ENCODE assay signal across 7 mouse cellular contexts in the genomic region with DNA sequence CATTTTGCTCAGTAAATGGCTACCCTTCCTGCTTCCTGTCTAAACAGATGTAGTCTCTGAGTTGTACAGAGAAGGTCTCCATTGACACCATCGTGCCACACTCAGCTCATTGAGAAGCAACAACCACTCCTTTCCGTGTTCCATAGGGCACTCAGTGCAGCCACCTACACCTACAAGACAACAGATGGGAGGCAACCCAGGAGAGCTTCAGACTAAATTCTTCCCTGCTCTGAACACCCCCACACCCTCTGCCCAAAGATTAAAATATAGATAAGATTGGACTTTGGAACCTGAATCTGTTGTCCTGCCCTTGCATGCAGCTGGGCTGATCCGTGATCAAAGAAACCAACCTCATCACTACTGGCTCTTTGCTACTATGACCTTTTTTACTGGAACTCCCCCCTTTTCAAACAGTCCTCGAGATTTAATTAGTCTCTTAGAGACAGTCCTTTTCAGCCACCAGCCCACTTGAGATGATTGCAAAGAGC. TPM values are rescaled to one million over a fixed set of nuclear protein-coding genes. Genes with fewer than 3 reads are reported as not detected.
DNase-seq lines count a peak whose midpoint lies in the region; ATAC-seq and TF ChIP-seq lines count a peak whose summit lies in the region.

No protein-coding gene starts in this region.

- TF ChIP-seq CTCF in liver, adult 2 months (IDR thresholded peaks at IDR 0.05; ENCODE audit: low read depth, low read length) = no peak
- TF ChIP-seq CTCF in small intestine, adult 2 months (IDR thresholded peaks at IDR 0.05; ENCODE audit: extremely low read depth, insufficient read length, insufficient replicate concordance, low read depth, low read length) = no peak

- H3K9me3 ChIP-seq in forebrain, embryonic 15.5 days = no peaks in the 10 kb centered on the region
- H3K9me3 ChIP-seq in limb, embryonic 13.5 days = no peaks in the 10 kb centered on the region

- DNase-seq in liver, adult 2 months (ENCODE audit: extremely low read depth, low read depth, low spot score) = peak; percentile 83
- no peak for DNase-seq in liver
- DNase-seq in gastrocnemius, postnatal 25 days = no peak
- no peak for DNase-seq in retina, embryonic 14.5 days (ENCODE audit: low spot score)

- TF ChIP-seq POLR2A in liver, adult 2 months (IDR thresholded peaks at IDR 0.05; ENCODE audit: extremely low read depth, insufficient read depth, low read length) = no peak
- no peak for TF ChIP-seq POLR2A in small intestine, adult 2 months (IDR thresholded peaks at IDR 0.05; ENCODE audit: low read depth, low read length)

- H3K4me1 ChIP-seq in liver, adult 2 months (ENCODE audit: control insufficient read depth, insufficient read depth, low read length) = peaks cover 8% of the 10 kb centered on the region; the same call in 1 of the 2 replicates
- H3K4me1 ChIP-seq in forebrain, embryonic 15.5 days = peaks cover 10% of the 10 kb centered on the region
- H3K4me1 ChIP-seq in limb, embryonic 13.5 days = peaks cover 11% of the 10 kb centered on the region; the same call in 1 of the 2 replicates
- peaks cover 3% of the 10 kb centered on the region; the same call in 1 of the 2 replicates for H3K4me1 ChIP-seq in small intestine, adult 2 months (ENCODE audit: control insufficient read depth, insufficient read depth, insufficient read length, low read length)

- peak overlapping the region; percentile 91 for H3K27ac ChIP-seq in liver, adult 2 months (replicated peaks; ENCODE audit: insufficient read depth, low read depth, low read length)
- no peak overlapping the region for H3K27ac ChIP-seq in forebrain, embryonic 15.5 days (replicated peaks)
- no peak overlapping the region for H3K27ac ChIP-seq in limb, embryonic 13.5 days
- H3K27ac ChIP-seq in small intestine, adult 2 months (ENCODE audit: insufficient read depth, low read depth, low read length) = peak overlapping the region; percentile 82

- peak overlapping the region; percentile 87 for H3K9ac ChIP-seq in liver, adult 2 months (ENCODE audit: low read depth, low read length)
- H3K9ac ChIP-seq in forebrain, embryonic 15.5 days (replicated peaks) = no peak overlapping the region
- H3K9ac ChIP-seq in limb, embryonic 13.5 days = peak overlapping the region; percentile 76

- ATAC-seq in forebrain, embryonic 15.5 days (replicated peaks) = no peak
- no peak for ATAC-seq in limb, embryonic 13.5 days (ENCODE audit: low FRiP score, low read depth)

- H3K4me3 ChIP-seq in liver, adult 2 months (ENCODE audit: insufficient read depth, low read depth, low read length) = peak overlapping the region; percentile 77
- H3K4me3 ChIP-seq in forebrain, embryonic 15.5 days = peak overlapping the region; percentile 48
- H3K4me3 ChIP-seq in limb, embryonic 13.5 days = peak overlapping the region; percentile 51
- peak overlapping the region; percentile 86 for H3K4me3 ChIP-seq in small intestine, adult 2 months (ENCODE audit: low read depth, low read length)

- 28% methylated on average over 4 of the region's 4 CpGs for WGBS in liver, adult 2 months
- 66% methylated on average over 4 of the region's 4 CpGs for WGBS in forebrain, embryonic 15.5 days
- 61% methylated on average over 4 of the region's 4 CpGs for WGBS in limb, embryonic 13.5 days
- 26% methylated on average over 4 of the region's 4 CpGs for WGBS in small intestine, adult 2 months

- peaks cover 3% of the 10 kb centered on the region; the same call in 1 of the 2 replicates for H3K79me2 ChIP-seq in liver, adult 2 months (ENCODE audit: control insufficient read depth, insufficient read depth, low read length)

- H3K4me2 ChIP-seq in forebrain, embryonic 15.5 days (replicated peaks) = peak overlapping the region; percentile 63
- peak overlapping the region; percentile 72 for H3K4me2 ChIP-seq in limb, embryonic 13.5 days (replicated peaks)

- no peaks in the 10 kb centered on the region for H3K36me3 ChIP-seq in liver, adult 2 months (ENCODE audit: control insufficient read depth, insufficient read depth, low read length)
- no peaks in the 10 kb centered on the region for H3K36me3 ChIP-seq in forebrain, embryonic 15.5 days
- H3K36me3 ChIP-seq in limb, embryonic 13.5 days = no peaks in the 10 kb centered on the region
- no peaks in the 10 kb centered on the region for H3K36me3 ChIP-seq in small intestine, adult 2 months (ENCODE audit: control insufficient read depth, insufficient read depth, low read length)

- no peaks in the 10 kb centered on the region for H3K27me3 ChIP-seq in liver, adult 2 months (ENCODE audit: control insufficient read depth, insufficient read depth, low read length)
- H3K27me3 ChIP-seq in forebrain, embryonic 15.5 days = no peaks in the 10 kb centered on the region
- no peaks in the 10 kb centered on the region for H3K27me3 ChIP-seq in limb, embryonic 13.5 days
- no peaks in the 10 kb centered on the region; the same call in 1 of the 2 replicates for H3K27me3 ChIP-seq in small intestine, adult 2 months (ENCODE audit: control insufficient read depth, insufficient read depth, low read length)

RNA-seq across cellular contexts. Expression of a gene that starts 53.4 kb away (rescaled TPM):
- total RNA-seq in liver, adult 2 months (2014; rRNA removed) = not detected in 2 replicates
- polyA plus RNA-seq in liver, adult 2 months (2012; rRNA removed) = not detected in 2 replicates
- not detected in 2 replicates for polyA plus RNA-seq in forebrain, embryonic 15.5 days (2015; fragmentation: Nextera tagmentation; extraction: Ambion mirVana)
- polyA plus RNA-seq in limb, embryonic 13.5 days (2015; fragmentation: Nextera tagmentation; extraction: Ambion mirVana) = not detected in 2 replicates
- not detected in 2 replicates for polyA plus RNA-seq in small intestine, adult 2 months (2012; rRNA removed)
- total RNA-seq in gastrocnemius, postnatal 25 days (2021) = not detected

Comparison
In these comparisons a context has a peak if more than half of its experiments do, and no peak if none do; other contexts are left out.
1. H3K27ac ChIP-seq: peak in liver, adult 2 months (single experiment) and small intestine, adult 2 months (single experiment); none in forebrain, embryonic 15.5 days (single experiment) and limb, embryonic 13.5 days (single experiment).
2. Peak in every context shown above with its lines, with median percentiles within 50 percentile points of each other: H3K4me3 ChIP-seq.